Mouse (Mus musculus) kidney, adult 2 months (tissue): ENCODE results near the gene Kcnip4.

Experiments
- CTCF ChIP-seq: fragments of 200-500 bp; conservative IDR thresholded peaks from 2 replicates; pipeline ENCODE4 v1.5.1; 2011; ENCODE audit warnings: low read depth, mild to moderate bottlenecking, control low read depth, low read length, moderate library complexity, mixed read lengths; ENCODE audit not compliant: insufficient read depth, insufficient read length
- POLR2A ChIP-seq: fragments of 200-500 bp; IDR thresholded peaks from one replicate; pipeline ENCODE4 v1.6.1; 2011; ENCODE audit warnings: low read depth, low read length, control low read depth

GRCm38 (mm10) chr5:48942378-48943088 lies 582.2 kb downstream of the Kcnip4 start:
- no peak for TF ChIP-seq POLR2A
- TF ChIP-seq CTCF = no peak
